Mouse (Mus musculus) CD8-positive naive resting alpha-beta T cell, adult 57 days (primary cell): ENCODE data around the gene Rnft1. TPM values are rescaled to one million over a fixed set of nuclear protein-coding genes. Genes with fewer than 3 reads are reported as not detected.

Experiments used
- total RNA-seq: library from RNA; stranded (reverse); gene quantifications from one replicate; pipeline ENCODE4 v1.2.4, GENCODE M21; 2023

The Rnft1 gene
- 50.9 TPM for total RNA-seq

GRCm38 (mm10) chr11:86484101-86484868, at the start of gene Rnft1:
TSS of gene Rnft1 (plus strand) at chr11:86484657.

GRCm38 (mm10) chr11:86544639-86545299, 60.3 kb downstream of the Rnft1 start, which contains the start of the genes Rps6kb1 and Tubd1:
TSS of gene Rps6kb1 (minus strand) at chr11:86544805.
TSS of gene Tubd1 (plus strand) at chr11:86544991.

Other genes with a start within 250 kb of the Rnft1 start
- 21.4 TPM for gene Ints2, start 227.1 kb upstream of the Rnft1 start, total RNA-seq
- gene Med13, start 127.1 kb upstream of the Rnft1 start, total RNA-seq: 74.6 TPM
- gene Rps6kb1, start 60.1 kb downstream of the Rnft1 start, total RNA-seq: 61.8 TPM
- 5.7 TPM for gene Tubd1, start 60.3 kb downstream of the Rnft1 start, total RNA-seq
- 77.2 TPM for gene Vmp1, start 199.2 kb downstream of the Rnft1 start, total RNA-seq
- gene Ptrh2, start 199.3 kb downstream of the Rnft1 start, total RNA-seq: 5.3 TPM